Mouse (Mus musculus) kidney, postnatal 0 days (tissue): ENCODE data around the gene Gfod1. TPM values are rescaled to one million over a fixed set of nuclear protein-coding genes. Genes with fewer than 3 reads are reported as not detected.
A peak's percentile ranks its signal among the peaks of the same experiment; 100 is the strongest.

Experiments used
- ATAC-seq: fragments of 200-750 bp; cut with Nextera tagmentation; replicated peaks from 2 replicates; pipeline ENCODE4 v1.8.0; 2017; ENCODE audit warnings: low read depth, moderate number of reproducible peaks, moderate TSS enrichment, moderate library complexity; ENCODE audit not compliant: low FRiP score
- DNase-seq: peaks from one replicate; pipeline ENCODE4 v3.0.0-alpha.2; 2016; ENCODE audit warnings: low spot score
- H3K27ac ChIP-seq: fragments of 300-500 bp; sonication (generic); 2 replicates; pipeline ENCODE4 v1.5.1; 2014; ENCODE audit warnings: mild to moderate bottlenecking
- H3K27me3 ChIP-seq: fragments of 300-500 bp; sonication (generic); 2 replicates; pipeline ENCODE4 v1.6.1; 2014; ENCODE audit warnings: low read length, mixed read lengths; ENCODE audit not compliant: insufficient read depth
- H3K36me3 ChIP-seq: fragments of 300-500 bp; sonication (generic); 2 replicates; pipeline ENCODE4 v1.6.1; 2014; ENCODE audit warnings: low read length, mixed read lengths; ENCODE audit not compliant: insufficient read depth
- H3K4me1 ChIP-seq: fragments of 300-500 bp; sonication (generic); replicated peaks from 2 replicates; pipeline ENCODE4 v1.6.1; 2014; ENCODE audit warnings: antibody characterized with exemption, low read length, mixed read lengths; ENCODE audit not compliant: insufficient read depth
- H3K4me2 ChIP-seq: fragments of 300-500 bp; sonication (generic); 2 replicates; pipeline ENCODE4 v1.6.1; 2014; ENCODE audit warnings: mild to moderate bottlenecking, low read length, moderate library complexity, mixed read lengths
- H3K4me3 ChIP-seq: fragments of 300-500 bp; sonication (generic); replicated peaks from 2 replicates; pipeline ENCODE4 v1.5.1; 2014; ENCODE audit warnings: low read depth, low read length
- H3K9ac ChIP-seq: fragments of 300-500 bp; sonication (generic); 2 replicates; pipeline ENCODE4 v1.6.1; 2014; ENCODE audit warnings: low read depth, low read length
- H3K9me3 ChIP-seq: fragments of 300-500 bp; sonication (generic); replicated peaks from 2 replicates; pipeline ENCODE4 v1.6.1; 2016; ENCODE audit warnings: low read length, inconsistent platforms, mixed read lengths
- CTCF ChIP-seq: IDR thresholded peaks from 2 replicates; pipeline ENCODE4 v1.5.1; 2016; ENCODE audit warnings: antibody characterized with exemption, low read depth, mild to moderate bottlenecking, moderate library complexity
- WGBS: fragments of 180-500 bp; shearing (Covaris S2); extraction: QIAGEN DNeasy Blood & Tissue Kit; methylation state at CpG from one replicate; pipeline ENCODE4 v1.1.7; 2014; 5-methylcytosine and 5-hydroxymethylcytosine counted together
- polyA plus RNA-seq: library from polyadenylated mRNA; unstranded; fragments of >200 nt; fragmentation: Nextera tagmentation; extraction: Ambion mirVana; gene quantifications from 2 replicates; pipeline ENCODE4 v1.2.1, GENCODE M21; 2015

The Gfod1 gene
- polyA plus RNA-seq, 1 experiment from 2014 or later = 0.34 TPM

- no peaks in the 10 kb centered on the region for H3K27me3 ChIP-seq
- 0 out of 2 replicates have a peak overlapping the region, but pooled peaks have one; percentile 2 for H3K9ac ChIP-seq
- no peaks in the 10 kb centered on the region for H3K9me3 ChIP-seq
- H3K4me3 ChIP-seq = no peak overlapping the region
- TF ChIP-seq CTCF = no peak
- no peak overlapping the region for H3K4me2 ChIP-seq
- peak; percentile 67 for DNase-seq
- no peak for ATAC-seq
- 39% methylated on average over 12 of the region's 12 CpGs for WGBS
- no peaks in the 10 kb centered on the region for H3K4me1 ChIP-seq
- H3K36me3 ChIP-seq = no peaks in the 10 kb centered on the region
- 0 out of 2 replicates have a peak overlapping the region, but pooled peaks have one; percentile 1 for H3K27ac ChIP-seq
Measured at GRCm38 (mm10) chr13:43336425-43337221, 32.7 kb upstream of the Gfod1 start.

GRCm38 (mm10) chr13:43332591-43332990 lies 28.6 kb upstream of the Gfod1 start:
- Histone ChIP-seq H3K27ac (no peak overlapping the region), H3K4me1 (no peaks in the 10 kb centered on the region), H3K9me3 (no peaks in the 10 kb centered on the region), H3K27me3 (no peaks in the 10 kb centered on the region), H3K9ac (no peak overlapping the region), H3K4me2 (no peak overlapping the region), H3K36me3 (no peaks in the 10 kb centered on the region), H3K4me3 (no peak overlapping the region)
- WGBS = 41% methylated on average over 7 of the region's 7 CpGs
- DNase-seq (peak; percentile 42), ATAC-seq (no peak)
- peak; percentile 48 for TF ChIP-seq CTCF

GRCm38 (mm10) chr13:43331721-43332444 lies 27.9 kb upstream of the Gfod1 start:
- H3K4me2 ChIP-seq = no peak overlapping the region
- no peaks in the 10 kb centered on the region for H3K36me3 ChIP-seq
- no peaks in the 10 kb centered on the region for H3K9me3 ChIP-seq
- no peak overlapping the region for H3K27ac ChIP-seq
- no peak for TF ChIP-seq CTCF
- H3K9ac ChIP-seq = no peak overlapping the region
- ATAC-seq = no peak
- H3K4me1 ChIP-seq = no peaks in the 10 kb centered on the region
- no peak overlapping the region for H3K4me3 ChIP-seq
- no peaks in the 10 kb centered on the region for H3K27me3 ChIP-seq
- WGBS = 26% methylated on average over 11 of the region's 11 CpGs
- DNase-seq = peak; percentile 53

GRCm38 (mm10) chr13:43325427-43325826 lies 21.5 kb upstream of the Gfod1 start:
- TF ChIP-seq CTCF = no peak
- no peak overlapping the region for H3K4me2 ChIP-seq
- no peak overlapping the region for H3K27ac ChIP-seq
- H3K27me3 ChIP-seq = no peaks in the 10 kb centered on the region
- DNase-seq (no peak), ATAC-seq (no peak)
- no peak overlapping the region for H3K9ac ChIP-seq
- no peaks in the 10 kb centered on the region for H3K36me3 ChIP-seq
- H3K4me3 ChIP-seq = no peak overlapping the region
- H3K9me3 ChIP-seq = no peaks in the 10 kb centered on the region
- H3K4me1 ChIP-seq = no peaks in the 10 kb centered on the region
- 72% methylated on average over 1 of the region's 1 CpGs for WGBS

- H3K27ac ChIP-seq = no peak overlapping the region
Measured at GRCm38 (mm10) chr13:43321492-43321891, 17.5 kb upstream of the Gfod1 start.

GRCm38 (mm10) chr13:43319396-43319795 lies 15.4 kb upstream of the Gfod1 start:
- TF ChIP-seq CTCF = no peak
- Histone ChIP-seq H3K4me1 (no peaks in the 10 kb centered on the region), H3K4me3 (no peak overlapping the region), H3K9me3 (no peaks in the 10 kb centered on the region), H3K4me2 (no peak overlapping the region), H3K9ac (no peak overlapping the region), H3K36me3 (no peaks in the 10 kb centered on the region), H3K27ac (no peak overlapping the region), H3K27me3 (no peaks in the 10 kb centered on the region)
- WGBS = 73% methylated on average over 3 of the region's 3 CpGs
- ATAC-seq = no peak
- DNase-seq = no peak

More at GRCm38 (mm10) chr13:43321492-43321891, 17.5 kb upstream of the Gfod1 start:
- Histone ChIP-seq H3K9me3 (no peaks in the 10 kb centered on the region), H3K36me3 (no peaks in the 10 kb centered on the region), H3K4me2 (no peak overlapping the region), H3K27me3 (no peaks in the 10 kb centered on the region), H3K4me1 (no peaks in the 10 kb centered on the region), H3K9ac (no peak overlapping the region), H3K4me3 (no peak overlapping the region)
- no peak for DNase-seq
- no peak for ATAC-seq
- WGBS = 79% methylated on average over 2 of the region's 2 CpGs
- TF ChIP-seq CTCF = peak; percentile 29; the same call in 1 of the 2 replicates
